Mouse (Mus musculus): ENCODE results near the gene Slc5a8. TPM values are rescaled to one million over a fixed set of nuclear protein-coding genes. Genes with fewer than 3 reads are reported as not detected.

The Slc5a8 gene
- polyA plus RNA-seq, 1 experiment from 2014 or later = 0.13 TPM

GRCm38 (mm10) chr10:88888376-88888775 is 2.6 kb downstream of the Slc5a8 start:
- WGBS = 55% methylated on average over 2 of the region's 2 CpGs
- TF ChIP-seq EP300 (IDR thresholded peaks at IDR 0.05) (no peak), CTCF (IDR thresholded peaks at IDR 0.05) (no peak)
- no peak overlapping the region for H3K9ac ChIP-seq (replicated peaks; ENCODE audit: low read depth)
- no peaks in the 10 kb centered on the region for H3K4me1 ChIP-seq (ENCODE audit: insufficient read depth, low read depth, low read length)
- H3K4me2 ChIP-seq (replicated peaks; ENCODE audit: low read depth, low read length) = no peak overlapping the region
- H3K36me3 ChIP-seq (ENCODE audit: insufficient read depth, low read length) = no peaks in the 10 kb centered on the region
- H3K27ac ChIP-seq (ENCODE audit: low read length) = no peak overlapping the region
- DNase-seq (ENCODE audit: low spot score) (no peak), ATAC-seq (no peak)
- no peaks in the 10 kb centered on the region for H3K9me3 ChIP-seq (ENCODE audit: low read length)
- H3K27me3 ChIP-seq (replicated peaks; ENCODE audit: insufficient read depth, low read length) = peaks cover 3% of the 10 kb centered on the region; the same call in 1 of the 2 replicates
- H3K4me3 ChIP-seq (ENCODE audit: low read depth, low read length) = no peak overlapping the region

GRCm38 (mm10) chr10:88891410-88891809 is 5.6 kb downstream of the Slc5a8 start:
- DNase-seq (ENCODE audit: low spot score) (no peak), ATAC-seq (no peak)
- Histone ChIP-seq H3K27ac (ENCODE audit: low read length) (no peak overlapping the region), H3K4me3 (ENCODE audit: low read depth, low read length) (no peak overlapping the region), H3K9me3 (ENCODE audit: low read length) (no peaks in the 10 kb centered on the region), H3K4me1 (ENCODE audit: insufficient read depth, low read depth, low read length) (no peaks in the 10 kb centered on the region), H3K4me2 (replicated peaks; ENCODE audit: low read depth, low read length) (no peak overlapping the region), H3K27me3 (replicated peaks; ENCODE audit: insufficient read depth, low read length) (no peaks in the 10 kb centered on the region), H3K9ac (replicated peaks; ENCODE audit: low read depth) (no peak overlapping the region), H3K36me3 (ENCODE audit: insufficient read depth, low read length) (no peaks in the 10 kb centered on the region)
- 70% methylated on average over 7 of the region's 7 CpGs for WGBS
- TF ChIP-seq EP300 (IDR thresholded peaks at IDR 0.05) = no peak
- no peak for TF ChIP-seq CTCF (IDR thresholded peaks at IDR 0.05)

- Histone ChIP-seq H3K36me3 (ENCODE audit: insufficient read depth, low read length) (no peaks in the 10 kb centered on the region), H3K27me3 (replicated peaks; ENCODE audit: insufficient read depth, low read length) (no peaks in the 10 kb centered on the region), H3K9me3 (ENCODE audit: low read length) (no peaks in the 10 kb centered on the region), H3K4me2 (replicated peaks; ENCODE audit: low read depth, low read length) (no peak overlapping the region), H3K4me1 (ENCODE audit: insufficient read depth, low read depth, low read length) (no peaks in the 10 kb centered on the region), H3K27ac (ENCODE audit: low read length) (no peak overlapping the region), H3K4me3 (ENCODE audit: low read depth, low read length) (no peak overlapping the region), H3K9ac (replicated peaks; ENCODE audit: low read depth) (no peak overlapping the region)
- TF ChIP-seq EP300 (IDR thresholded peaks at IDR 0.05) (no peak), CTCF (IDR thresholded peaks at IDR 0.05) (no peak)
- ATAC-seq (no peak), DNase-seq (ENCODE audit: low spot score) (no peak)
- 58% methylated on average over 8 of the region's 8 CpGs for WGBS
These were observed 6.8 kb downstream of the Slc5a8 start for GRCm38 (mm10) chr10:88892560-88893087.

GRCm38 (mm10) chr10:88897032-88897431 is 11.2 kb downstream of the Slc5a8 start:
- Histone ChIP-seq H3K4me1 (ENCODE audit: insufficient read depth, low read depth, low read length) (no peaks in the 10 kb centered on the region), H3K36me3 (ENCODE audit: insufficient read depth, low read length) (no peaks in the 10 kb centered on the region), H3K4me3 (ENCODE audit: low read depth, low read length) (no peak overlapping the region), H3K27me3 (replicated peaks; ENCODE audit: insufficient read depth, low read length) (no peaks in the 10 kb centered on the region), H3K4me2 (replicated peaks; ENCODE audit: low read depth, low read length) (no peak overlapping the region), H3K9ac (replicated peaks; ENCODE audit: low read depth) (no peak overlapping the region), H3K9me3 (ENCODE audit: low read length) (no peaks in the 10 kb centered on the region), H3K27ac (ENCODE audit: low read length) (no peak overlapping the region)
- DNase-seq (ENCODE audit: low spot score) = no peak
- WGBS = 61% methylated on average over 6 of the region's 6 CpGs
- no peak for TF ChIP-seq EP300 (IDR thresholded peaks at IDR 0.05)
- TF ChIP-seq CTCF (IDR thresholded peaks at IDR 0.05) = no peak
- no peak for ATAC-seq

GRCm38 (mm10) chr10:88949649-88950296 is 64.0 kb downstream of the Slc5a8 start:
- 87% methylated on average over 12 of the region's 12 CpGs for WGBS
- Histone ChIP-seq H3K27me3 (replicated peaks; ENCODE audit: insufficient read depth, low read length) (no peaks in the 10 kb centered on the region), H3K4me3 (ENCODE audit: low read depth, low read length) (no peak overlapping the region), H3K27ac (ENCODE audit: low read length) (no peak overlapping the region), H3K36me3 (ENCODE audit: insufficient read depth, low read length) (no peaks in the 10 kb centered on the region), H3K9ac (replicated peaks; ENCODE audit: low read depth) (no peak overlapping the region), H3K9me3 (ENCODE audit: low read length) (no peaks in the 10 kb centered on the region), H3K4me2 (replicated peaks; ENCODE audit: low read depth, low read length) (no peak overlapping the region), H3K4me1 (ENCODE audit: insufficient read depth, low read depth, low read length) (no peaks in the 10 kb centered on the region)
- DNase-seq (ENCODE audit: low spot score) (no peak), ATAC-seq (no peak)
- TF ChIP-seq EP300 (IDR thresholded peaks at IDR 0.05) (no peak), CTCF (IDR thresholded peaks at IDR 0.05) (no peak)

- Histone ChIP-seq H3K4me2 (replicated peaks; ENCODE audit: low read depth, low read length) (no peak overlapping the region), H3K27me3 (replicated peaks; ENCODE audit: insufficient read depth, low read length) (no peaks in the 10 kb centered on the region), H3K27ac (ENCODE audit: low read length) (no peak overlapping the region), H3K4me1 (ENCODE audit: insufficient read depth, low read depth, low read length) (no peaks in the 10 kb centered on the region), H3K4me3 (ENCODE audit: low read depth, low read length) (no peak overlapping the region), H3K9me3 (ENCODE audit: low read length) (no peaks in the 10 kb centered on the region), H3K36me3 (ENCODE audit: insufficient read depth, low read length) (no peaks in the 10 kb centered on the region), H3K9ac (replicated peaks; ENCODE audit: low read depth) (no peak overlapping the region)
- DNase-seq (ENCODE audit: low spot score) (no peak), ATAC-seq (no peak)
- TF ChIP-seq CTCF (IDR thresholded peaks at IDR 0.05) (no peak), EP300 (IDR thresholded peaks at IDR 0.05) (no peak)
- WGBS = 71% methylated on average over 4 of the region's 4 CpGs
These were observed 64.5 kb downstream of the Slc5a8 start for GRCm38 (mm10) chr10:88950297-88950653.
